Mouse (Mus musculus) bone marrow, adult 2 months (tissue): ENCODE data around the gene Fam104a.

Experiments used
- CTCF ChIP-seq: fragments of 200-500 bp; IDR thresholded peaks from 2 replicates; pipeline ENCODE4 v1.5.1; 2011; ENCODE audit warnings: low read length, control low read depth; ENCODE audit not compliant: control insufficient read depth, insufficient read depth
- POLR2A ChIP-seq: fragments of 200-500 bp; IDR thresholded peaks from 2 replicates; pipeline ENCODE4 v1.6.1; 2011; ENCODE audit warnings: low read depth, mild to moderate bottlenecking, control low read depth, low read length, borderline replicate concordance; ENCODE audit not compliant: control insufficient read depth

DNA sequence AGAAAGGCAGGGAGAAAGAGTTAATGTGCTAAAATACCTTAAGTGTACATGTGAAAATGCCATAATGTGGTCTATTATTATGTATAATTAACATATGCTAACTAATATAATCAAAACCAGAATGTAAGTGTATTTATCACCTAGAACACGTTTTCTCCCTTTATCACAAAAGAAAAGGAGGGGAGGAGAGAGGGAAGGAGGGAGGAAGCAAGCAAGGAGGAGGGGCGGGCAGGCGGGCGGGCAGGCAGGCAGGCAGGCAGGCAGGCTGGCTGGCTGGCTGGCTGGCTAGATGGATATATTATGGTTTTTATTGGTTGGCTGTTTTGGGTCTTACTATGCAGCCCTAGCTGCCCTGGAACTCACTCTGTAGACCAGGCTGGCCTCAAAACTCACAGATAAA is 14.2 kb downstream of the Fam104a start:
- TF ChIP-seq CTCF, result no peak
- no peak for TF ChIP-seq POLR2A
